Mouse (Mus musculus): Measurements from ENCODE around the gene Gm17720. TPM values are rescaled to one million over a fixed set of nuclear protein-coding genes. Genes with fewer than 3 reads are reported as not detected.

The Gm17720 gene
- polyA plus RNA-seq, 1 experiment = not detected

DNA sequence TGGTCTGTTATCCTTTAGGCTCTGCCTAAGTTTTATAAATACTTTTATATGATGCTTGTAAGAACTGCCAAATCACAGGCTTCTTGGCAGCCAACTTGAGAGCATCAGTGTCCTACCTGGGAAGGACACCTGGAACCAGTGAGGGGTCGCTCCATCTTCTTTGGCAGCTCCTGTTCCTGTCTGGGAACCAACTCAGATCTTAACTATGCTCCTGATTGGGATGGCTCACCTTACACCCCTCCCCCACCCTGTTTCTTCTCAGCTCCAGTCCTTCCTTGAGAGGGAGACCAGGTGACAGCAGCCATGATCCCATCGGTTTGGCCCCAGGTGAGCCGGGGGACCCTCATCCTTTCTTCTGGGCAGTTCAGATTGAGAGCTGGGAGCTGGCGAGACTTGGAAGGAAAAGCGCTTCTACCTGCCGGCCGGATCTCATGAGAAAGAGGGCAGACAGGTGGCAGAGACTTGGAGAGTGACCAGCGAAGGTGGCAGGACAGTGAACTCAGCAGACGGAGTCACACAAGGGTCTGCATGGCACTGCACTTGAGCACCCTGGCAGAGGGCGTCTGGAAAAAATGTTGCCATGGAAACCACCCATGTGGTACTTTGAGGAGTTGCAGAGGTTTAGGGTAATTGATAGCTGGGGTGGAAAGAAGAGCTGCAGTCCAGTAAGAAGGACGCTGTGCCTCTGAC is 20.0 kb downstream of the Gm17720 start:
- no peaks in the 10 kb centered on the region for H3K4me1 ChIP-seq (ENCODE audit: control insufficient read depth, insufficient read depth, low read length)
- H3K4me3 ChIP-seq (ENCODE audit: insufficient read depth, low read length) = no peak overlapping the region
- H3K27ac ChIP-seq (ENCODE audit: insufficient read depth, low read depth, low read length) = no peak overlapping the region
- TF ChIP-seq CTCF (IDR thresholded peaks at IDR 0.05; ENCODE audit: low read depth, low read length) = no peak
- no peak for TF ChIP-seq POLR2A (IDR thresholded peaks at IDR 0.05; ENCODE audit: borderline replicate concordance, low read depth, low read length)

DNA sequence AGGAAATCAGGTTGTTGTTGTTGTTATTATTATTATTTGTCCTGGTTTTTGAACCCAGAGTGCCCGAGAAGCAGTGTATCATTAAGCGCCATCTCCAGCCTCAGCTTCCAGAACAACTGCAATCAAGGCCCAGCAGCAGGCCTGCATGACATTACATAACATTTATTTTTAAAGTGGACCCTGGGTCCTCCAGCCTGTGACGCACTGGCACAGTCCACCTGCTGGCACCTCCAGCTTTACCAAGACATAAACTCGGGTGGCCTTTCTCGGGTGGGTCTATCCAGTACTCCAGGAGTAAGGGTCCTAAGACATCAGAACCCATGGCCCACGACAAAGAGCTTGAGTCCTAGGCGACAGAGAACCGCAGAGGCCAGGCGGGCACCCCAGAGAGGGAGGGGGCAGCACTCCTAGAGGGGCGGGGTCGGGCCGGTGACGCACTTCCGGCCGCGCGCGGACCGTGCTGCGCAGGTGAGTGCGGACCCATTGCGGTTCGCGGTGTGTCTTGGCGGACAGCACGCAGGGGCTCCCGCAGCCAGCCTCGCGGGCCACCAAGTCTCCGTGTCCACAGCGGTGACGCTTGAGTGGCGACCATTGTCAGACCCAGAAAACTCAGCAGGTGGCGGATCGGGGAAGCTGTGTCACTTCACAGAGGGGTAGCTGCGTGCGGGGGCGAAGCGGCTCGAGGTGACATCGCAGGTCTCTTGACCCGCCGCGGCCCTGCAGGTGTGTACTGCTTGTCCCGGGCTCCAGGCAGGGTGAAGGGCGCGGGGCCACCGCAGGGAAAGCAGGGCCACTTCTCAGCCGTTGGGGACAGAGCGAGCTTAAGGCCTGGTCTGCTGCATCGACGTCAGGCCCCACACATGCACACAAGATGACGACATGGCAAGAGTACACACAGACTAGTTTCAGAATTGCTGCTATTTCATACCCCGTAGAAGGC is 23.0 kb downstream of the Gm17720 start, which contains the start of gene Zfp612:
Zfp612 (plus strand) TSS at position 465 of the 940 bp plus-strand sequence.
- peak within 1 kb of the TSS; percentile 39 for H3K4me3 ChIP-seq (ENCODE audit: insufficient read depth, low read length)
- H3K4me1 ChIP-seq (ENCODE audit: control insufficient read depth, insufficient read depth, low read length) = no peaks in the 10 kb centered on the region
- H3K27ac ChIP-seq (ENCODE audit: insufficient read depth, low read depth, low read length) = no peak within 1 kb of the TSS
- no peak for TF ChIP-seq POLR2A (IDR thresholded peaks at IDR 0.05; ENCODE audit: borderline replicate concordance, low read depth, low read length)
- no peak for TF ChIP-seq CTCF (IDR thresholded peaks at IDR 0.05; ENCODE audit: low read depth, low read length)

DNA sequence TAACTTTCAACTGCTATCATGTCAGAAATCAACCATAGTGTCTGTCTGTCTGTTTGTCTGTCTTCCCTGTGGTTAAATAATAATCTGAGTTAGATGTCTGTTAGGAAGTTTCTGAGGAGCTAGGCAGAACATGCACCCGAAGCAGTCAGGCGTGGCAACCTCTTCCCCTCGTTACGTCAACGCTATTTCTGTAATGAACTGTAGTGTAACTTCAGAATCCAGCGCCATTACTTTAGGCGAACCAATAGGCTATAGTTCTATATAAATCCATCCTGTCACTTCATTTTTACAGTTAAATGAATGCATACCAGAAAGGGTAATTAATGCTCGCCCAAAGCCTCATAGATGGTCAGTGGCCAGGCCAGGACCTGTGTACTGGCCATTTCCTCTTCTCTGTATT is 28.1 kb downstream of the Gm17720 start:
- Histone ChIP-seq H3K4me1 (ENCODE audit: control insufficient read depth, insufficient read depth, low read length) (no peaks in the 10 kb centered on the region), H3K4me3 (ENCODE audit: insufficient read depth, low read length) (no peak overlapping the region), H3K27ac (ENCODE audit: insufficient read depth, low read depth, low read length) (no peak overlapping the region)
- TF ChIP-seq CTCF (IDR thresholded peaks at IDR 0.05; ENCODE audit: low read depth, low read length) = no peak
- TF ChIP-seq POLR2A (IDR thresholded peaks at IDR 0.05; ENCODE audit: borderline replicate concordance, low read depth, low read length) = no peak

DNA sequence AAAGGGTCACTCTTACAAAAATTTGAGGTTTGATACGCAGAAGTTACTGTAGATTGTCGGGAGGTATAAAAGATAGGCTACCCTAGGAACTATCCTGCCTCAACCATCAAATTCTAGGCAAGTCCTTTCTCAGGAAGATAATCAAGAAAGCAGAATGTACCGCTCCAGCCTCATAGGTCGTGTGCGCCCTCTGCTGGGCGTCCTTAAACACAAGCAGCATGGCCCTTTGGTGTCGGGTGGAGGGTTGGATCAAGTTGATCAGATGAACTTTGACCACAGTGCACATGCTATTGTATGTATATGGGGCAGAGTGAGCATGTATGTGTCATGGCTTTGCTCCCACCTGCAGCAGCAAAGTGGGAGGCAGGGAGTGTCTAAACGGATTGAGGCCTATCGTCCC is 31.0 kb downstream of the Gm17720 start:
- no peak overlapping the region for H3K4me3 ChIP-seq (ENCODE audit: insufficient read depth, low read length)
- no peak overlapping the region for H3K27ac ChIP-seq (ENCODE audit: insufficient read depth, low read depth, low read length)
- H3K4me1 ChIP-seq (ENCODE audit: control insufficient read depth, insufficient read depth, low read length) = no peaks in the 10 kb centered on the region
- TF ChIP-seq POLR2A (IDR thresholded peaks at IDR 0.05; ENCODE audit: borderline replicate concordance, low read depth, low read length) = no peak
- TF ChIP-seq CTCF (IDR thresholded peaks at IDR 0.05; ENCODE audit: low read depth, low read length) = peak; percentile 76

DNA sequence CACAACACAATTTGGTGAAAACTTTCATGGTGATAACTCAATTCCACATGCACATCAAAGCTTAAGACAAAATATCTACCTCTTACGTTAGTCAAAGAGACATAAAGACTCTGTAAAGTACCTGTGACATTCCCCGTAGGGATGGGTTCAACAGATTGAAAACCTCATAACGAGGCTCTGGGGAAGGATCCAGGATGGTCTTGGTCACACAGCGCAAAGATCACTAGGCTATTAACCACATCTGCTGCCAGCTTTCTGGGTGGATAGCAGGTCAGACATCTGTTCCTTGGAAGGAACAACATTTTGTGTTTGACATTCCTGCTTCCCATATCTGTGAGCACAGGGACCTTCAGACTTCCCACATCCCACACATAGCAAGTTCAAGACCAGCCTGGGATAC is 32.8 kb downstream of the Gm17720 start:
- Histone ChIP-seq H3K4me3 (ENCODE audit: insufficient read depth, low read length) (no peak overlapping the region), H3K4me1 (ENCODE audit: control insufficient read depth, insufficient read depth, low read length) (no peaks in the 10 kb centered on the region), H3K27ac (ENCODE audit: insufficient read depth, low read depth, low read length) (no peak overlapping the region)
- TF ChIP-seq CTCF (IDR thresholded peaks at IDR 0.05; ENCODE audit: low read depth, low read length) (no peak), POLR2A (IDR thresholded peaks at IDR 0.05; ENCODE audit: borderline replicate concordance, low read depth, low read length) (no peak)

DNA sequence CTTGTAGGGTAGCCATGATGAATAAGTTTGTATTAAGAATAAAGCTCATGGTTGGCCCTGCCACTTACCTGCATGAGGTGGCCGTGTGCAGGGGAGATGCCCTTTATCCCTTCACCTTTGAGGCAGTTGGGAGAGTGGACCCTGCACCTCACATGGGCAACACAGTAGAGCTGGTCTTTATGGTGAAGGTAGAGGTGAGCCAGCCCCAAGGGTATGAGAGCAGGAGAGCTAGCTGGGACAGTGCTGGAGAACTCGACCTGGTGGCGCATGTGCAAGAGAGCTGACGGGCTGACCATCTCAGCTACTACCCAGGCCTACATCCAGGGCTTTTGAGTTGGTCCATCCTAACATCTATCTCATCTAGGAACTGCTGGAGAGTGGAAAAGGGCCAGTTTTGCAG is 36.9 kb downstream of the Gm17720 start:
- H3K4me3 ChIP-seq (ENCODE audit: insufficient read depth, low read length) = no peak overlapping the region
- TF ChIP-seq POLR2A (IDR thresholded peaks at IDR 0.05; ENCODE audit: borderline replicate concordance, low read depth, low read length) = no peak
- TF ChIP-seq CTCF (IDR thresholded peaks at IDR 0.05; ENCODE audit: low read depth, low read length) = no peak
- H3K4me1 ChIP-seq (ENCODE audit: control insufficient read depth, insufficient read depth, low read length) = no peaks in the 10 kb centered on the region
- H3K27ac ChIP-seq (ENCODE audit: insufficient read depth, low read depth, low read length) = no peak overlapping the region

DNA sequence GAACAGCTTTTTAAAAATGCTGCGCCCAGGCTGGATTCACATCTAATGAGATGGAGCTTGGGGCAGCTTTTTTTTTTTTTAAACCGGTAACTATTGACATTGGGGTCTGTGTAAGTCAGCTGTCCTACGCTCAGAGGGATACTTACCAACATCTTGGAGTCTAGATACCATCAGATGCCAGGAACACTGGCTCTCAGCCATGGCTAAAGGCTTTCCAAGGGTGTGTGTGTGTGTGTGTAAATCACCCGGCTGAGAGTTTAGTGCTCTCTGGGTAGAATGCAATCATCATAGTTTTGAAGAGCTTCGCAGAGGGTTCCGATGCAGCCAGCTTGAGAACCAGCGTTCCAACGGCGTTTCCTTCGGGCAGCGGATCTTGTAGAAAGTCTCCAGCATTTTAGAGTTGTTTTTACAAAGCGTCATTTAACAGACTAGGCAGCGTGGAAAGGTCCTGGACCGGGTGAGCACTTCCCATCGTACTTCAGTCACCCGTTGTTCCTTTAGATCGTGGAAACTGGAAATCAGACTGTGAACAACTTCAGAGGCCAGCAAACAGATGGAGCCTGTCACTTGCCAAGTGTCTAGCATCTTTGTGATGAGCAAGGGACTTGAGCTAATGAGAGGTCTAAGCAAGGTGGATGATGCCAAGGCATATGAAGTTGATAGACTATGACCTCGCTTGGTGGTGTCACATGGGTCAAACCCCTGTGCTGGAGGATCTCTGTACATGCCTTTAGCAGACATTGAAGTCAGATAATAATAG is 37.8 kb downstream of the Gm17720 start:
- H3K4me3 ChIP-seq (ENCODE audit: insufficient read depth, low read length) = no peak overlapping the region
- no peaks in the 10 kb centered on the region for H3K4me1 ChIP-seq (ENCODE audit: control insufficient read depth, insufficient read depth, low read length)
- TF ChIP-seq CTCF (IDR thresholded peaks at IDR 0.05; ENCODE audit: low read depth, low read length) = no peak
- no peak for TF ChIP-seq POLR2A (IDR thresholded peaks at IDR 0.05; ENCODE audit: borderline replicate concordance, low read depth, low read length)
- no peak overlapping the region for H3K27ac ChIP-seq (ENCODE audit: insufficient read depth, low read depth, low read length)

DNA sequence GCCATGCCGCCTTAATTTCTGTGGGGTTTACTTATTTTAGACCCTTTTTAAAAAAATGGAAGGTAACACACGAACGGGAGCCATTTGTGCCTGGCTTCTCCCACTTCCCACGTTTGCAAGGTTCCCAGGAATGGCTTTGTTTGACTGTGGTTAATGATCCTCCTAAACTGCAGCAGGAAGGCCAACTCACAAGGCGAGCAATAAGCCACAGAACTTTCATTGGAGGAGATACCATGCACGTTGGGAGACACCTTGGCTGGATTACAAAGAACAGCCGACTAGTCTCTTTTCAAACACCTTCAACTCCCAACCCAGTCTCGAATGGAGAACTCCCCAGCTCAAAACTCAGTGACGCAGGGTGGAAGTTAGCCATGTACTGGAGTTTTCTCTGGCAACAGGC is 38.4 kb downstream of the Gm17720 start:
- TF ChIP-seq CTCF (IDR thresholded peaks at IDR 0.05; ENCODE audit: low read depth, low read length) (no peak), POLR2A (IDR thresholded peaks at IDR 0.05; ENCODE audit: borderline replicate concordance, low read depth, low read length) (no peak)
- Histone ChIP-seq H3K27ac (ENCODE audit: insufficient read depth, low read depth, low read length) (no peak overlapping the region), H3K4me3 (ENCODE audit: insufficient read depth, low read length) (no peak overlapping the region), H3K4me1 (ENCODE audit: control insufficient read depth, insufficient read depth, low read length) (no peaks in the 10 kb centered on the region)

DNA sequence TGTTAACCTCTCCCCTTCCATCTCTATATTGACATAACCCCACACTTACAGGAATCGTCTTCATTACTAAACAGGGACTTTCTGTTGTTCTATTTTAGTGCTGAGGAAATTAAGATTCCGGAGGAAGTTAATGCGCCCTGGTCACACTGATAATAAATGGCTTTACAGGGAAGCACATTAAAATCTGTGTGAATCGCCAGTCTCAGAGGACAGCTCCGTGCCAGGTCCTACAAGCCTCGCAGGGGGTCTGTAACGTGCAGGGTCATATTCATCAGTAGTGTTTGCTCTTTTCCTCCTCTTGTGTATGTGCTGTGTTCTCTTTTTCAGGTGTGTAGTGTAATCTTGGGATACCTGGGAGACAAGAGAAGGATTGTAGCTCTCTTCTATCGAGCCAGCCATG is 44.3 kb downstream of the Gm17720 start:
- no peak for TF ChIP-seq POLR2A (IDR thresholded peaks at IDR 0.05; ENCODE audit: borderline replicate concordance, low read depth, low read length)
- TF ChIP-seq CTCF (IDR thresholded peaks at IDR 0.05; ENCODE audit: low read depth, low read length) = no peak
- Histone ChIP-seq H3K4me1 (ENCODE audit: control insufficient read depth, insufficient read depth, low read length) (no peaks in the 10 kb centered on the region), H3K27ac (ENCODE audit: insufficient read depth, low read depth, low read length) (no peak overlapping the region), H3K4me3 (ENCODE audit: insufficient read depth, low read length) (no peak overlapping the region)

Measured in bone marrow macrophage, adult 2 months (primary cell).